Mouse (Mus musculus): ENCODE measurements around the gene Trim71.

- TF ChIP-seq CTCF (IDR thresholded peaks at IDR 0.05; ENCODE audit: extremely low read depth, insufficient read length, insufficient replicate concordance, low read depth, low read length) (no peak), POLR2A (IDR thresholded peaks at IDR 0.05; ENCODE audit: low read depth, low read length) (no peak)
These were observed 46.2 kb downstream of the Trim71 start for GRCm38 (mm10) chr9:114517924-114518497.

All from small intestine, adult 2 months (tissue).